Mouse (Mus musculus) heart, postnatal 0 days (tissue): ENCODE measurements around the gene Wdr95. TPM values are rescaled to one million over a fixed set of nuclear protein-coding genes. Genes with fewer than 3 reads are reported as not detected.

Experiments
- ATAC-seq: fragments of 200-750 bp; cut with Nextera tagmentation; 2 replicates; pipeline ENCODE4 v1.8.0; 2017; ENCODE audit warnings: low read depth, moderate number of reproducible peaks, moderate library complexity; ENCODE audit not compliant: insufficient read depth
- DNase-seq: peaks from one replicate; pipeline ENCODE4 v3.0.0-alpha.2; 2016; ENCODE audit warnings: low spot score
- H3K27ac ChIP-seq: fragments of 300-500 bp; sonication (generic); 2 replicates; pipeline ENCODE4 v1.5.1; 2014; ENCODE audit warnings: low read depth, mild to moderate bottlenecking
- H3K27me3 ChIP-seq: fragments of 300-500 bp; sonication (generic); 2 replicates; pipeline ENCODE4 v1.6.1; 2014; ENCODE audit warnings: low read length, mixed read lengths; ENCODE audit not compliant: control insufficient read depth, insufficient read depth
- H3K36me3 ChIP-seq: fragments of 300-500 bp; sonication (generic); replicated peaks from 2 replicates; pipeline ENCODE4 v1.6.1; 2014; ENCODE audit warnings: low read length, mixed read lengths; ENCODE audit not compliant: control insufficient read depth, insufficient read depth
- H3K4me1 ChIP-seq: fragments of 300-500 bp; sonication (generic); 2 replicates; pipeline ENCODE4 v1.6.1; 2014; ENCODE audit warnings: antibody characterized with exemption; ENCODE audit not compliant: control insufficient read depth, insufficient read depth
- H3K4me2 ChIP-seq: fragments of 300-500 bp; sonication (generic); 2 replicates; pipeline ENCODE4 v1.6.1; 2014; ENCODE audit warnings: low read depth, mild to moderate bottlenecking, low read length, moderate library complexity
- H3K4me3 ChIP-seq: fragments of 300-500 bp; sonication (generic); 2 replicates; pipeline ENCODE4 v1.5.1; 2014; ENCODE audit warnings: low read depth, low read length
- H3K9ac ChIP-seq: fragments of 300-500 bp; sonication (generic); replicated peaks from 2 replicates; pipeline ENCODE4 v1.6.1; 2014; ENCODE audit warnings: low read depth, low read length, mixed read lengths
- H3K9me3 ChIP-seq: fragments of 300-500 bp; sonication (generic); replicated peaks from 2 replicates; pipeline ENCODE4 v1.6.1; 2016; ENCODE audit warnings: low read length; ENCODE audit not compliant: control insufficient read depth
- CTCF ChIP-seq: IDR thresholded peaks from 2 replicates; pipeline ENCODE4 v1.5.1; 2016; ENCODE audit warnings: antibody characterized with exemption, control low read depth, low read depth
- EP300 ChIP-seq: IDR thresholded peaks from 2 replicates; pipeline ENCODE4 v1.6.1; 2016; ENCODE audit warnings: antibody characterized with exemption, low read depth
- WGBS: fragments of 180-500 bp; shearing (Covaris S2); extraction: QIAGEN DNeasy Blood & Tissue Kit; methylation state at CpG from one replicate; pipeline ENCODE4 v1.1.7; 2014; 5-methylcytosine and 5-hydroxymethylcytosine counted together
- polyA plus RNA-seq: library from polyadenylated mRNA; unstranded; fragments of >200 nt; fragmentation: Nextera tagmentation; extraction: Ambion mirVana; gene quantifications from 2 replicates; pipeline ENCODE4 v1.2.1, GENCODE M21; 2015
- total RNA-seq: library from RNA; depleted of rRNA; stranded (reverse); fragments of >200 nt; gene quantifications from 2 replicates; pipeline ENCODE4 v1.2.3, GENCODE M21; 2014; ENCODE audit warnings: low replicate concordance

Wdr95 gene
- total and polyA plus RNA-seq, 2 experiments from 2014 or later, result 0.19 TPM; not detected in 1

GRCm38 (mm10) chr5:149588814-149589534 lies 60.5 kb downstream of the Wdr95 start:
- no peak overlapping the region for H3K4me3 ChIP-seq
- H3K27me3 ChIP-seq, result no peaks in the 10 kb centered on the region
- no peak overlapping the region for H3K4me2 ChIP-seq
- no peaks in the 10 kb centered on the region for H3K4me1 ChIP-seq
- H3K36me3 ChIP-seq, result no peaks in the 10 kb centered on the region
- H3K9ac ChIP-seq, result no peak overlapping the region
- 29% methylated on average over 7 of the region's 7 CpGs for WGBS
- peak; percentile 43; the same call in 1 of the 2 replicates for ATAC-seq
- H3K27ac ChIP-seq, result peak overlapping the region; percentile 48
- DNase-seq, result peak; percentile 29
- TF ChIP-seq EP300 (no peak), CTCF (no peak)
- no peaks in the 10 kb centered on the region for H3K9me3 ChIP-seq

GRCm38 (mm10) chr5:149589932-149590331 lies 61.5 kb downstream of the Wdr95 start:
- WGBS, result 60% methylated on average over 3 of the region's 3 CpGs
- DNase-seq, result no peak

GRCm38 (mm10) chr5:149594215-149594614 lies 65.7 kb downstream of the Wdr95 start:
- Histone ChIP-seq H3K27me3 (no peaks in the 10 kb centered on the region), H3K36me3 (no peaks in the 10 kb centered on the region), H3K4me1 (no peaks in the 10 kb centered on the region), H3K4me2 (no peak overlapping the region), H3K9me3 (no peaks in the 10 kb centered on the region), H3K9ac (no peak overlapping the region), H3K27ac (no peak overlapping the region), H3K4me3 (no peak overlapping the region)
- TF ChIP-seq EP300 (no peak), CTCF (no peak)
- DNase-seq (no peak), ATAC-seq (no peak)
- 78% methylated on average over 3 of the region's 3 CpGs for WGBS

More at GRCm38 (mm10) chr5:149589932-149590331, 61.5 kb downstream of the Wdr95 start:
- Histone ChIP-seq H3K4me3 (no peak overlapping the region), H3K27me3 (no peaks in the 10 kb centered on the region), H3K9me3 (no peaks in the 10 kb centered on the region), H3K4me1 (no peaks in the 10 kb centered on the region), H3K36me3 (no peaks in the 10 kb centered on the region), H3K27ac (peak overlapping the region; percentile 30; the same call in 1 of the 2 replicates), H3K4me2 (no peak overlapping the region), H3K9ac (no peak overlapping the region)
- no peak for TF ChIP-seq EP300
- TF ChIP-seq CTCF, result no peak
- ATAC-seq, result no peak

- Histone ChIP-seq H3K4me1 (no peaks in the 10 kb centered on the region), H3K36me3 (no peaks in the 10 kb centered on the region), H3K4me2 (no peak overlapping the region), H3K27me3 (no peaks in the 10 kb centered on the region), H3K27ac (no peak overlapping the region), H3K4me3 (no peak overlapping the region), H3K9me3 (no peaks in the 10 kb centered on the region), H3K9ac (no peak overlapping the region)
- WGBS, result 41% methylated on average over 18 of the region's 18 CpGs
- no peak for TF ChIP-seq CTCF
- no peak for TF ChIP-seq EP300
- ATAC-seq, result no peak
- DNase-seq, result no peak
Measured at GRCm38 (mm10) chr5:149597351-149597750, 68.9 kb downstream of the Wdr95 start.

GRCm38 (mm10) chr5:149601996-149602395 lies 73.5 kb downstream of the Wdr95 start:
- Histone ChIP-seq H3K4me3 (no peak overlapping the region), H3K27ac (no peak overlapping the region), H3K9ac (no peak overlapping the region), H3K4me1 (no peaks in the 10 kb centered on the region), H3K36me3 (no peaks in the 10 kb centered on the region), H3K27me3 (no peaks in the 10 kb centered on the region), H3K9me3 (no peaks in the 10 kb centered on the region), H3K4me2 (no peak overlapping the region)
- WGBS, result 87% methylated on average over 3 of the region's 3 CpGs
- DNase-seq, result no peak
- no peak for ATAC-seq
- TF ChIP-seq EP300 (no peak), CTCF (no peak)

GRCm38 (mm10) chr5:149603241-149603640 lies 74.8 kb downstream of the Wdr95 start:
- Histone ChIP-seq H3K36me3 (no peaks in the 10 kb centered on the region), H3K4me1 (no peaks in the 10 kb centered on the region), H3K27ac (no peak overlapping the region), H3K4me2 (no peak overlapping the region), H3K9ac (no peak overlapping the region), H3K27me3 (no peaks in the 10 kb centered on the region), H3K4me3 (no peak overlapping the region), H3K9me3 (no peaks in the 10 kb centered on the region)
- ATAC-seq (no peak), DNase-seq (no peak)
- TF ChIP-seq CTCF, result no peak
- no peak for TF ChIP-seq EP300
- WGBS, result 68% methylated on average over 3 of the region's 3 CpGs
